Mouse (Mus musculus) heart, embryonic 16.5 days (tissue): ENCODE results near the gene Trib3. TPM values are rescaled to one million over a fixed set of nuclear protein-coding genes. Genes with fewer than 3 reads are reported as not detected.

ENCODE experiments used
- polyA plus RNA-seq: library from polyadenylated mRNA; unstranded; fragments of >200 nt; fragmentation: Nextera tagmentation; extraction: Ambion mirVana; gene quantifications from 2 replicates; pipeline ENCODE4 v1.2.1, GENCODE M21; 2015

Trib3 gene
- polyA plus RNA-seq, 1 experiment from 2014 or later, result 3.3 TPM

Other genes starting within 250 kb of the Trib3 start
- gene Srxn1, start 238.5 kb downstream of the Trib3 start, polyA plus RNA-seq, result 7.6 and 10.3 TPM in 2 replicates
- gene Tcf15, start 200.5 kb downstream of the Trib3 start, polyA plus RNA-seq, result 13.4 and 14.0 TPM in 2 replicates
- 70.9 and 75.7 TPM in 2 replicates for gene Csnk2a1, start 117.2 kb downstream of the Trib3 start, polyA plus RNA-seq
- gene Tbc1d20, start 50.2 kb downstream of the Trib3 start, polyA plus RNA-seq, result 33.1 and 34.0 TPM in 2 replicates
- 78.3 and 82.4 TPM in 2 replicates for gene Rbck1, start 11.4 kb downstream of the Trib3 start, polyA plus RNA-seq
- 1.2 and 1.3 TPM in 2 replicates for gene Nrsn2, start 32.6 kb upstream of the Trib3 start, polyA plus RNA-seq
- 5.4 and 7.3 TPM in 2 replicates for gene Sox12, start 54.0 kb upstream of the Trib3 start, polyA plus RNA-seq
- gene Zcchc3, start 71.0 kb upstream of the Trib3 start, polyA plus RNA-seq, result 24.3 and 26.0 TPM in 2 replicates
- 3.5 TPM in 2 replicates for gene 6820408C15Rik, start 71.6 kb upstream of the Trib3 start, polyA plus RNA-seq
- gene Defb23, start 120.6 kb upstream of the Trib3 start, polyA plus RNA-seq, result not detected in 2 replicates
- gene Defb20, start 133.0 kb upstream of the Trib3 start, polyA plus RNA-seq, result not detected in 2 replicates
- not detected in 2 replicates for gene Defb22, start 146.1 kb upstream of the Trib3 start, polyA plus RNA-seq
- gene Defb26, start 167.7 kb upstream of the Trib3 start, polyA plus RNA-seq, result not detected in 2 replicates
- not detected in 2 replicates for gene Defb28, start 174.2 kb upstream of the Trib3 start, polyA plus RNA-seq
- gene Defb29, start 196.1 kb upstream of the Trib3 start, polyA plus RNA-seq, result not detected in 2 replicates
- gene Gm17416, start 225.3 kb upstream of the Trib3 start, polyA plus RNA-seq, result not detected in 2 replicates
- not detected in 2 replicates for gene Defb21, start 228.7 kb upstream of the Trib3 start, polyA plus RNA-seq
- gene Defb19, start 236.3 kb upstream of the Trib3 start, polyA plus RNA-seq, result 0.61 and 1.2 TPM in 2 replicates